In genomic region chr12:85374561-85375272, GRCm38 (mm10) we compare ENCODE assay signal across 1 mouse cellular context.
TF ChIP-seq lines count a peak whose summit lies in the region.

Gene Tmed10, minus strand, starts transcription at chr12:85374847.

TF ChIP-seq in CH12.LX, 34 proteins besides CTCF, POLR2A, EP300 and RAD21 (continued from another document):
- TF ChIP-seq MEF2A (IDR thresholded peaks at IDR 0.05; ENCODE audit: borderline replicate concordance, low read depth, low read length), result no peak
- TF ChIP-seq ZNF384 (IDR thresholded peaks at IDR 0.05; ENCODE audit: low read depth, low read length), result no peak
- TF ChIP-seq KAT2A (IDR thresholded peaks at IDR 0.05; ENCODE audit: insufficient replicate concordance, low read length), result peak; percentile 91; the same call in 1 of the 2 replicates
- TF ChIP-seq ZMIZ1 (IDR thresholded peaks at IDR 0.05; ENCODE audit: low read depth, low read length), result no peak
- TF ChIP-seq RCOR1 (conservative IDR thresholded peaks at IDR 0.05; ENCODE audit: low read depth, low read length), result peak; percentile 63; the same call in 1 of the 2 replicates
- peak; percentile 78 for TF ChIP-seq MXI1 (IDR thresholded peaks at IDR 0.05; ENCODE audit: low read depth, low read length)
- TF ChIP-seq ZC3H11A (IDR thresholded peaks at IDR 0.05; ENCODE audit: low read depth, low read length), result no peak
- no peak; the same call in 1 of the 2 replicates for TF ChIP-seq E2F4 (IDR thresholded peaks at IDR 0.05; ENCODE audit: insufficient replicate concordance, low read depth, low read length)
- peak; percentile 74 for TF ChIP-seq IRF4 (IDR thresholded peaks at IDR 0.05; ENCODE audit: low read depth, low read length)
- TF ChIP-seq MYC (IDR thresholded peaks at IDR 0.05; ENCODE audit: low read depth, low read length), result peak; percentile 82; the same call in 1 of the 2 replicates
TF ChIP-seq in CH12.LX: peak in this region for 18.
